Comparison of ENCODE assay signal across 9 mouse cellular contexts in the genomic region with DNA sequence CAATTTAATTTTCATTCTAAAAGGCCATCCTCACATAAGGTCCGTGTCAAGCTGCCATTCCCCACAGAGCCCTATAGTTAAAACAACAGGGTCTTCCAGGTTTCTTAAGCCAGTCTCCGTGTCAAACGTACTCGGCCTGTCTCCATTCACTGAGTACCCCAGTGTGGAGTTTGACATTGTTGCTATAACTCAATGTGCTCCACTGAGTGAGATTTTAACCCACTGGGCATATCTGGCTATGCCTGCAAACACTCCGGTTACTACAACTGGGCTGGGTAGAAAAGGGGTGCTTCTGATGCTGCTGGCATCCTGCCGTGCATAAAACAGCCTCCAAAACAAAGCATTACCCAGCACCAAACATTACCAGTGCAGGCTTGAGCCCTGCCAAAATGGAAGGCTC. TPM values are rescaled to one million over a fixed set of nuclear protein-coding genes. Genes with fewer than 3 reads are reported as not detected.
DNase-seq lines count a peak whose midpoint lies in the region; ATAC-seq and TF ChIP-seq lines count a peak whose summit lies in the region.
"Had no signal": no experiment of that assay in that cellular context is flagged by ENCODE, and none has a peak within 500 bp of the region (broad histone marks: within the 10 kb centered on the region; RNA-seq: fewer than 3 reads in every experiment).

No protein-coding gene starts in this region.

- no peak overlapping the region for H3K4me3 ChIP-seq in intestine, embryonic 14.5 days (ENCODE audit: low read depth, low read length)
- no peak overlapping the region for H3K4me3 ChIP-seq in intestine, postnatal 0 days (ENCODE audit: low read depth, low read length)
- no peak overlapping the region for H3K4me3 ChIP-seq in embryonic facial prominence, embryonic 10.5 days
- H3K4me3 ChIP-seq in forebrain, postnatal 0 days (ENCODE audit: low read depth, low read length): no peak overlapping the region
- no peak overlapping the region for H3K4me3 ChIP-seq in midbrain, embryonic 14.5 days (replicated peaks; ENCODE audit: low read depth, low read length)

- no peaks in the 10 kb centered on the region for H3K27me3 ChIP-seq in intestine, embryonic 14.5 days (replicated peaks; ENCODE audit: control insufficient read depth, insufficient read depth, low read length)
- H3K27me3 ChIP-seq in intestine, postnatal 0 days (replicated peaks; ENCODE audit: control insufficient read depth, insufficient read depth, low read length): no peaks in the 10 kb centered on the region
- H3K27me3 ChIP-seq in embryonic facial prominence, embryonic 10.5 days (replicated peaks; ENCODE audit: low read depth, poor library complexity, severe bottlenecking): no peaks in the 10 kb centered on the region
- H3K27me3 ChIP-seq in forebrain, postnatal 0 days (ENCODE audit: insufficient read depth, low read length): no peaks in the 10 kb centered on the region
- H3K27me3 ChIP-seq in midbrain, embryonic 14.5 days (ENCODE audit: control insufficient read depth, insufficient read depth, low read length): no peaks in the 10 kb centered on the region

- WGBS in intestine, embryonic 14.5 days: 31% methylated on average over 6 of the region's 6 CpGs
- WGBS in intestine, postnatal 0 days: 49% methylated on average over 6 of the region's 6 CpGs
- whole genome bisulfite sequencing in embryonic facial prominence, embryonic 10.5 days: 41% methylated on average over 6 of the region's 6 CpGs
- 11% methylated on average over 6 of the region's 6 CpGs for WGBS in forebrain, postnatal 0 days
- WGBS in midbrain, embryonic 14.5 days: 10% methylated on average over 6 of the region's 6 CpGs

- TF ChIP-seq CTCF in intestine, postnatal 0 days (IDR thresholded peaks at IDR 0.05; ENCODE audit: low read depth): no peak
- TF ChIP-seq CTCF in forebrain, postnatal 0 days (IDR thresholded peaks at IDR 0.05; ENCODE audit: low read depth): no peak

- ATAC-seq in intestine, embryonic 14.5 days (replicated peaks; ENCODE audit: low FRiP score, low TSS enrichment, low read depth): no peak
- no peak for ATAC-seq in intestine, postnatal 0 days
- ATAC-seq in forebrain, postnatal 0 days: peak; percentile 47
- ATAC-seq in midbrain, embryonic 14.5 days (ENCODE audit: low FRiP score, low TSS enrichment): 0 out of 2 replicates have a peak, but pooled peaks have one; percentile 27

- peak overlapping the region; percentile 32 for H3K4me2 ChIP-seq in intestine, embryonic 14.5 days (ENCODE audit: low read length)
- H3K4me2 ChIP-seq in intestine, postnatal 0 days (replicated peaks; ENCODE audit: low read depth): no peak overlapping the region
- H3K4me2 ChIP-seq in forebrain, postnatal 0 days (ENCODE audit: low read depth): peak overlapping the region; percentile 6; the same call in 1 of the 2 replicates
- H3K4me2 ChIP-seq in midbrain, embryonic 14.5 days (ENCODE audit: low read length): 0 out of 2 replicates have a peak overlapping the region, but pooled peaks have one; percentile 4

- H3K9me3 ChIP-seq in intestine, embryonic 14.5 days (ENCODE audit: control insufficient read depth, low read length): no peaks in the 10 kb centered on the region
- H3K9me3 ChIP-seq in intestine, postnatal 0 days (ENCODE audit: control insufficient read depth): no peaks in the 10 kb centered on the region
- H3K9me3 ChIP-seq in embryonic facial prominence, embryonic 10.5 days: no peaks in the 10 kb centered on the region
- H3K9me3 ChIP-seq in forebrain, postnatal 0 days (ENCODE audit: low read length): no peaks in the 10 kb centered on the region
- no peaks in the 10 kb centered on the region for H3K9me3 ChIP-seq in midbrain, embryonic 14.5 days (ENCODE audit: control insufficient read depth, low read length)

- H3K36me3 ChIP-seq in intestine, embryonic 14.5 days (ENCODE audit: control insufficient read depth, insufficient read depth, low read length): no peaks in the 10 kb centered on the region
- H3K36me3 ChIP-seq in intestine, postnatal 0 days (ENCODE audit: control insufficient read depth, insufficient read depth): no peaks in the 10 kb centered on the region
- no peaks in the 10 kb centered on the region for H3K36me3 ChIP-seq in embryonic facial prominence, embryonic 10.5 days (replicated peaks)
- H3K36me3 ChIP-seq in forebrain, postnatal 0 days (ENCODE audit: insufficient read depth): no peaks in the 10 kb centered on the region
- no peaks in the 10 kb centered on the region for H3K36me3 ChIP-seq in midbrain, embryonic 14.5 days (ENCODE audit: control insufficient read depth, insufficient read depth, low read length)

- peaks cover 21% of the 10 kb centered on the region for H3K4me1 ChIP-seq in intestine, embryonic 14.5 days (replicated peaks; ENCODE audit: control insufficient read depth, insufficient read depth, low read length)
- no peaks in the 10 kb centered on the region; the same call in 1 of the 2 replicates for H3K4me1 ChIP-seq in intestine, postnatal 0 days (replicated peaks; ENCODE audit: control insufficient read depth, insufficient read depth, low read length)
- peaks cover 25% of the 10 kb centered on the region for H3K4me1 ChIP-seq in embryonic facial prominence, embryonic 10.5 days
- H3K4me1 ChIP-seq in forebrain, postnatal 0 days (ENCODE audit: insufficient read depth): no peaks in the 10 kb centered on the region
- peaks cover 15% of the 10 kb centered on the region for H3K4me1 ChIP-seq in midbrain, embryonic 14.5 days (ENCODE audit: control insufficient read depth, insufficient read depth, low read length)

- no peak for DNase-seq in intestine, embryonic 14.5 days (ENCODE audit: low spot score)
- no peak for DNase-seq in embryonic facial prominence, embryonic 10.5 days (ENCODE audit: low spot score)
- DNase-seq in forebrain, postnatal 0 days: peak; percentile 41
- peak; percentile 37 for DNase-seq in midbrain, embryonic 14.5 days
- no peak for DNase-seq in c-Kit-positive CD71-positive TER-119-positive erythroid progenitor cells, embryonic 14.5 days (ENCODE audit: low spot score)
- DNase-seq in heart, postnatal 4 days: no peak
- DNase-seq in retina, postnatal 1 day: no peak
- DNase-seq: right cerebral cortex, adult 18-20 months had no signal

- H3K9ac ChIP-seq in intestine, embryonic 14.5 days (ENCODE audit: low read length): 0 out of 2 replicates have a peak overlapping the region, but pooled peaks have one; percentile 5
- H3K9ac ChIP-seq in intestine, postnatal 0 days (ENCODE audit: low read depth, low read length): no peak overlapping the region
- H3K9ac ChIP-seq in forebrain, postnatal 0 days: no peak overlapping the region
- no peak overlapping the region for H3K9ac ChIP-seq in midbrain, embryonic 14.5 days (replicated peaks; ENCODE audit: low read length)

- peak overlapping the region; percentile 82 for H3K27ac ChIP-seq in intestine, embryonic 14.5 days (ENCODE audit: low read depth)
- no peak overlapping the region; the same call in 1 of the 2 replicates for H3K27ac ChIP-seq in intestine, postnatal 0 days (ENCODE audit: low read depth, low read length)
- H3K27ac ChIP-seq in embryonic facial prominence, embryonic 10.5 days (replicated peaks): peak overlapping the region; percentile 63; the same call in 1 of the 2 replicates
- peak overlapping the region; percentile 58 for H3K27ac ChIP-seq in forebrain, postnatal 0 days (ENCODE audit: low read depth, low read length)
- peak overlapping the region; percentile 39 for H3K27ac ChIP-seq in midbrain, embryonic 14.5 days (replicated peaks; ENCODE audit: low read depth, low read length)

RNA-seq across cellular contexts. Expression of a gene that starts 53.5 kb away (rescaled TPM):
- polyA plus RNA-seq in intestine, embryonic 14.5 days (2014; fragmentation: Nextera tagmentation; extraction: Ambion mirVana): 8.3 and 8.5 TPM in 2 replicates
- 3.5 and 4.0 TPM in 2 replicates for polyA plus RNA-seq in intestine, postnatal 0 days (2015; fragmentation: Nextera tagmentation; extraction: Ambion mirVana)
- polyA plus RNA-seq in embryonic facial prominence, embryonic 10.5 days (2016; fragmentation: Nextera tagmentation; extraction: Ambion mirVana): 2.4 and 2.7 TPM in 2 replicates
- total RNA-seq in forebrain, postnatal 0 days (2014; rRNA removed): 29.9 and 34.0 TPM in 2 replicates
- polyA plus RNA-seq in forebrain, postnatal 0 days (2015; fragmentation: Nextera tagmentation; extraction: Ambion mirVana): 2.5 and 3.9 TPM in 2 replicates
- 7.1 and 7.2 TPM in 2 replicates for polyA plus RNA-seq in midbrain, embryonic 14.5 days (2014; fragmentation: Nextera tagmentation; extraction: Ambion mirVana)
- total RNA-seq in heart, postnatal 4 days (2021): 1 to 10 TPM; 7.6 to 8.7 TPM

Comparison
In these comparisons a context has a peak if more than half of its experiments do, and no peak if none do; other contexts are left out.
1. ATAC-seq: peak in forebrain, postnatal 0 days (single experiment) and midbrain, embryonic 14.5 days (single experiment); none in intestine, embryonic 14.5 days (single experiment) and intestine, postnatal 0 days (single experiment).
2. DNase-seq: peak in forebrain, postnatal 0 days (single experiment) and midbrain, embryonic 14.5 days (single experiment); none in intestine, embryonic 14.5 days (single experiment), embryonic facial prominence, embryonic 10.5 days (single experiment), c-Kit-positive CD71-positive TER-119-positive erythroid progenitor cells, embryonic 14.5 days (single experiment), heart, postnatal 4 days (single experiment) and retina, postnatal 1 day (single experiment).